Mouse (Mus musculus) T-helper 17 cell (primary cell): ENCODE data around the gene Lipk.

Experiments used
- in situ Hi-C, 2 experiments: fragments of 300-600 bp; cut with MboI, MseI; formaldehyde crosslinking; loops; 1 replicate in 1 of 2; 2 replicates in 1 of 2; pipeline ENCODE4 v1.15.1; 2025; ENCODE audit warnings: high pct_unique_total_duplicates in 2 of 2

Gene Lipk

GRCm38 (mm10) chr19:34008002-34008401 is at the start of gene Lipk:
Gene Lipk (plus strand): TSS chr19:34008290.
- in situ Hi-C loops, result loop anchor here in 1 of 2 experiments (25.0 kb wide), 1 partner anchor 621 kb away; the partner anchor contains the start of gene Rnls

- in situ Hi-C loops, result no loop called here
Observed at GRCm38 (mm10) chr19:33960887-33961286, 47.2 kb upstream of the Lipk start, which contains the start of gene Lipf. Gene Lipf (plus strand): TSS chr19:33961187.

GRCm38 (mm10) chr19:33979007-33979406 is 29.1 kb upstream of the Lipk start:
- in situ Hi-C loops, result no loop called here

GRCm38 (mm10) chr19:33983043-33983442 is 25.0 kb upstream of the Lipk start:
- in situ Hi-C loops, result no loop called here

- in situ Hi-C loops, result loop anchor here in 1 of 2 experiments (25.0 kb wide), 1 partner anchor 634 kb away; the partner anchor contains the start of gene Rnls
Observed at GRCm38 (mm10) chr19:34021440-34022172, 13.5 kb downstream of the Lipk start.

GRCm38 (mm10) chr19:34022759-34023158 is 14.7 kb downstream of the Lipk start:
- in situ Hi-C loops, result loop anchor here in 1 of 2 experiments (25.0 kb wide), 1 partner anchor 635 kb away; the partner anchor contains the start of gene Rnls

GRCm38 (mm10) chr19:34039731-34040130 is 31.6 kb downstream of the Lipk start:
- in situ Hi-C loops, result no loop called here

- in situ Hi-C loops, result no loop called here
Observed at GRCm38 (mm10) chr19:34043008-34043407, 34.9 kb downstream of the Lipk start.

- in situ Hi-C loops, result no loop called here
Observed at GRCm38 (mm10) chr19:34049371-34050039, 41.4 kb downstream of the Lipk start.

GRCm38 (mm10) chr19:34051502-34051901 is 43.4 kb downstream of the Lipk start:
- in situ Hi-C loops, result no loop called here

GRCm38 (mm10) chr19:34063547-34063946 is 55.5 kb downstream of the Lipk start:
- in situ Hi-C loops, result no loop called here

GRCm38 (mm10) chr19:34064059-34064458 is 56.0 kb downstream of the Lipk start:
- in situ Hi-C loops, result no loop called here

- in situ Hi-C loops, result no loop called here
Observed at GRCm38 (mm10) chr19:34066779-34067472, 58.8 kb downstream of the Lipk start, which contains the start of gene Lipn. Gene Lipn (plus strand): TSS chr19:34067358.

- in situ Hi-C loops, result no loop called here
Observed at GRCm38 (mm10) chr19:34074239-34074638, 66.1 kb downstream of the Lipk start.

- in situ Hi-C loops, result no loop called here
Observed at GRCm38 (mm10) chr19:34078130-34078529, 70.0 kb downstream of the Lipk start.

- in situ Hi-C loops, result no loop called here
Observed at GRCm38 (mm10) chr19:34089011-34089680, 81.1 kb downstream of the Lipk start.

- in situ Hi-C loops, result no loop called here
Observed at GRCm38 (mm10) chr19:34095381-34095780, 87.3 kb downstream of the Lipk start.

- in situ Hi-C loops, result no loop called here
Observed at GRCm38 (mm10) chr19:34096228-34096627, 88.1 kb downstream of the Lipk start.
